Mouse (Mus musculus): ENCODE results near the gene Rps25.
"Not testable (repeated sequence)": the region's sequence is repeated elsewhere in the genome, so short reads cannot be mapped to it uniquely, and the experiment has no call there.

Gene Rps25

GRCm38 (mm10) chr9:44405011-44405410 lies 1.9 kb upstream of the Rps25 start:
- peak; percentile 89 for DNase-seq

DNA sequence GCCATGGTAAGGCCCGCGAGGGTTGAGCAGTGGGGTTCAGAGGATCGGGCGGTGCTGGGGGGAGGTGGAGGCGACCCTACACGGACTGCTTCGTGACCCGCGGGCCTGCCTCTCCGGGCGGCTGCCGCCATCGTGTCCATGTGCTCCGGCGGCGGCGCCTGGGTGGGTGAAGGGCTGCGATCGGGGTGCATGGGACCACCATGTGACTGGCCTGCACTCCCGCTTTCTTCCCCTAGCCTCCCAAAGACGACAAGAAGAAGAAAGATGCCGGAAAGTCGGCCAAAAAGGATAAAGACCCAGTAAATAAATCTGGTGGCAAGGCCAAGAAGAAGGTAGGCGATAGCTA lies 786 bp downstream of the Rps25 start:
- DNase-seq, result no peak

DNA sequence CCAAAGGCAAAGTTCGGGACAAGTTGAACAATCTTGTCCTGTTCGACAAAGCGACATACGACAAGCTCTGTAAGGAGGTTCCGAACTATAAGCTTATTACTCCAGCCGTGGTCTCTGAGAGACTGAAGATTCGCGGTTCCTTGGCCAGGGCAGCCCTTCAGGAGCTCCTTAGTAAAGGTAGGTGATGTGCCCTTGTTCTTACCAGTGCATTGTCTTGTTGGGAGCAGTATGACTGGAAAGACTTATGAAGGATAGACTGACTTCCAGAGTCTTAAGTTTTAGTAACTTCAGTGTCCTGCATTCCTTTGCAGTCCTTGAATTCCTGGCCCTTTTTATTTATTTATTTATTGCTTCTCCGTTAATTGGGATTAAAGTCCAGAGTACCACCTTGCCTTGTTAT lies 1.8 kb downstream of the Rps25 start:
- not testable (repeated sequence) for DNase-seq

DNA sequence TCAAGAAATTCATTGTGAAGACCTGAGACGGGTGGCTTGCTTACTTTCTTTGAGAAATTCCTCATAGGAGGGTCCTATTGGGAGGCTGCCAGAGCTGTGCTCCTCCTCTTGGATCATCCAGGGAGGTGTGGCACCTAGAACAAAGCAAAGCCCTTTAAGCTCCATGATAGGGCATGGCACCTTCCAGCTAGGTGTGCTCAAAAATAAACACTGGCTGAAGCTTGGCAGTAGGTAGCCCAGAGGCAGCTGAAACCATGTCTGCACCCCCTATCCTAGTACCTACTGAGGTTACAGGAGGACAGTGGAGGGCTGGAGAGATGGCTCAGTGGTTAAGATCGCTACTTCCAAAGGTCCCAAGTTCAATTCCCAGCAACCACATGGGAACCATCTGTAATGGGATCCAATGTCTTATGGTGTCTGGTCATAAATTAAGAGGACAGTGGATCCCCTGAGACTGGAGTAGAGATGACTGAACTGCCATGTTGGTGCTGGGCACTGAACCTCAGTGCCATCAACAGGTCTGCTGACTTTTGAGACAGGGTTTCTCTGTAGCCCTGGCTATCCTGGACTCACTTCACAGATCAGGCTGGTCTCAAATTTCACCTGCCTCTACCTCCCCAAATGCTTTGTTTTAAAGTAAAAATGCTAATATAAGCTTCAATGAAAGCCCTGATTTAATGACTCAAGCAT lies 3.9 kb downstream of the Rps25 start:
- no peak for DNase-seq

- DNase-seq, result no peak
Measured at GRCm38 (mm10) chr9:44411601-44412130, 4.7 kb downstream of the Rps25 start.

GRCm38 (mm10) chr9:44412306-44412705 lies 5.4 kb downstream of the Rps25 start:
- DNase-seq, result no peak

GRCm38 (mm10) chr9:44412781-44413180 lies 5.8 kb downstream of the Rps25 start:
- DNase-seq, result no peak

DNA sequence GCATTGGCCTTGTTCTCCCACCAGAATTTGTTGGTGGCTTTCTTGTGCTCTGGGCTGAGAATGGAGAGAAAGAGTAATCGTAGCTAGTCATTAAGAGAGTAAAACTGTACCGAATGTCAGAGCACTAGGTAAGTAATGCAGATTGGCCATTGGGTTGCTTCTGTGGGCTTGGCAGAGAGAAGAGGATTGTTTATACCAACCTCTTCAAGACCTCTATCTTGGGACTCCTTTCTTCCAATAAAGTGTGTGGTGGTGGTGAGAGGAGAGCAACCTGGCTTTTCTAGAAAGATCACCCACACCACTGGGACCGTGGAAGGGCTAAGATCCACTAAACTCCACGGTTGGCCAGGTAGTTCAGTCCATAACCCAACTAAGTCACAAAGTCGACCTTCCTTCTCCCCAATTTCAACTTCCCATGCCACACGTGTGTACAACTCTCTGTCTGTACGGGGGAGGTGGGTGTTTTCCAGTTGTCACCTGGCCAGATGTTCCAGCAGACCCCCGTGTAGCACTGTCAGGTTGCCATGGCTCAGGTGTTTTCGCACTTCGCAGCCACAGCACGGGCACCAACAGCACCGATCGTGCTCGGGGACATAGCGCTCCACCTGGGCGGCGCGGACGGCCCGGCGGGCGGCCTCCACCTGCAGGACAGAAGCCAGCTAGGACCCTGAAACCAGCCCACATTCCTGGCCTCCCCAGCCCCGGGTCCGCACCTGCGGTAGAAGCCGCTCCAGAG lies 10.4 kb downstream of the Rps25 start:
- DNase-seq, result no peak

DNA sequence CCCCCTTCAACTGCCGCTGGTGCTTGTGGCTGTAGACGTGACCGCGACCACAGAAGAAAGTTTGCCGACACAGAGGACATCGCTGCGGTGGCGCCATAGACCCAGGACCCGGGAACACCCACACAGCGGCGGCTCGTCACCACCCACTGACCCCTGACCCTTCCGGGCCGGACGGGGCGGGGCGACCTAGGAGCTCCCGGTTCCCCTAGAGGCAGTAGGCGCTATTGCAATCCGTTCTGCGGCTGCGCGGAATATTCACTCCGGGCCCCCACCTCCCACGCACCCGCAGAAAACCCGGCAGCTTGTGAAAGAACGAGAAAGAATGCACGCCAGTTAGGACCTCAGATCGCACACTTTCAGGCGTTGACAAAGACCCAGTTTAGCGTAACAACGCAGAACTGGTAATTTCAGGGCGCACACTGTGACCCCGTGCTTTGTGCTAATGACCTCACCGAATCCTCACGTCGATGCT lies 11.0 kb downstream of the Rps25 start:
- peak; percentile 99 for DNase-seq

- DNase-seq, result no peak
Measured at GRCm38 (mm10) chr9:44418519-44419385, 11.8 kb downstream of the Rps25 start, which contains the start of gene Ccdc84. Gene Ccdc84, minus strand, starts transcription at chr9:44418569.

DNA sequence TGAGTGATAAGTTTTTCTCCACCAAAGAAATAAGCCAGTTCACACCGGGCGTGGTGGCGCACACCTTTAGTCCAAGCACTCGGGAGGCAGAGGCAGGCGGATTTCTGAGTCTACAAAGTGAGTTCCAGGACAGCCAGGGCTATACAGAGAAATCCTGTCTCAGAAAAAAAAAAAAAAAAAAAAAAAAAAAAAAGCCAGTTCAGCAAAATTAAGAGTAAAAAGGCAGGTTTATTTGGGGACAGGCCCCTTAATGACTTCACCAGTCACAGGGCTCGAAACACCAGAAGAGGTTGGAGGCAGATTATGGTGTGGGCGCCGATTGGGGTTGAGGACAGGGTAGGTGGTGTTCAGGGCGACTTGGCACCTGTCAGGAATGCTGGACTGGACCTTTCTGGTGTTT lies 12.8 kb downstream of the Rps25 start:
- not testable (repeated sequence) for DNase-seq

GRCm38 (mm10) chr9:44420280-44420898 lies 13.4 kb downstream of the Rps25 start:
- DNase-seq, result no peak

DNA sequence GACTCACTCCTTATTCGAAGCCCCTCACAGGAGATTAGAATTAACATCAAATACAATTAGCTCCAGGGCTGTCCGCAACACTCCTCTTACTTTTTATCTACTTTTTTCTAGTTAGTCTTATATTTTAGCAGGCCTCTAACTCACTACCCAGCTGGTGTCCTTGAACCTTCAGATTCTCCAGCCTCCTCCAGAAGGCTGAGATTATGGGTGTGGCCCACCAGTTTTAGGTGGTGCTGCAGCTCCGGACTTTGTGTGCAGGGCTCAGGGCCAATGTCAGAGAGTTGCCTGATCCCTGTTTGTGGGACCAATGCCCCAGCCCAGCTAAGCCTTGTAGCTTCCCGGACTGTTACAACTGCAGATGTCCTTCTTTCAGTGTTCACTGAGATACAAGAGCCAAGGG lies 16.6 kb downstream of the Rps25 start:
- DNase-seq, result no peak

GRCm38 (mm10) chr9:44432577-44433185 lies 25.7 kb downstream of the Rps25 start:
- no peak for DNase-seq

DNA sequence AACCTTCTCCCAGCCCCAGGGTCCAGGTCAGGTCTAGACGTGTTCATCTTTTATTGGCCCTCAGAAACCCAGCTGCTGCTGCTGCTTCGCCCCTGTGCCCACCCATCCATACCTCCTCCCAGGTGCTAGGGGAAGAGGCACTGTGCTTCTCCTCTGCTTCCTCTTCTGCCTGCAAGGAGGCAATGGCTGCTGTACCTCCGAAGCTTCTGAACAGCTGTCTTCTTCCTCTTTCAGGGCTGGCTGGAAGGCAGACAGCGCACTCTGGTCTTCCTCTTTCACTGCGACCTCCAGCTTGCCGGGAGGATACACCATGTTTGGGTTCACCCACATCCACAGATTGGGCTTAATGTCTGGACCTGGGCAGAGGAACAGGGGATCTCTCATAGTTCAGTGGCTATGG lies 28.8 kb downstream of the Rps25 start:
- peak; percentile 94 for DNase-seq

- no peak for DNase-seq
Measured at GRCm38 (mm10) chr9:44440961-44441360, 34.0 kb downstream of the Rps25 start, which contains the start of gene Foxr1. Gene Foxr1, minus strand, starts transcription at chr9:44441136.

GRCm38 (mm10) chr9:44444402-44445025 lies 37.6 kb downstream of the Rps25 start:
- not testable (repeated sequence) for DNase-seq

GRCm38 (mm10) chr9:44450387-44450786 lies 43.4 kb downstream of the Rps25 start:
- DNase-seq, result no peak

DNA sequence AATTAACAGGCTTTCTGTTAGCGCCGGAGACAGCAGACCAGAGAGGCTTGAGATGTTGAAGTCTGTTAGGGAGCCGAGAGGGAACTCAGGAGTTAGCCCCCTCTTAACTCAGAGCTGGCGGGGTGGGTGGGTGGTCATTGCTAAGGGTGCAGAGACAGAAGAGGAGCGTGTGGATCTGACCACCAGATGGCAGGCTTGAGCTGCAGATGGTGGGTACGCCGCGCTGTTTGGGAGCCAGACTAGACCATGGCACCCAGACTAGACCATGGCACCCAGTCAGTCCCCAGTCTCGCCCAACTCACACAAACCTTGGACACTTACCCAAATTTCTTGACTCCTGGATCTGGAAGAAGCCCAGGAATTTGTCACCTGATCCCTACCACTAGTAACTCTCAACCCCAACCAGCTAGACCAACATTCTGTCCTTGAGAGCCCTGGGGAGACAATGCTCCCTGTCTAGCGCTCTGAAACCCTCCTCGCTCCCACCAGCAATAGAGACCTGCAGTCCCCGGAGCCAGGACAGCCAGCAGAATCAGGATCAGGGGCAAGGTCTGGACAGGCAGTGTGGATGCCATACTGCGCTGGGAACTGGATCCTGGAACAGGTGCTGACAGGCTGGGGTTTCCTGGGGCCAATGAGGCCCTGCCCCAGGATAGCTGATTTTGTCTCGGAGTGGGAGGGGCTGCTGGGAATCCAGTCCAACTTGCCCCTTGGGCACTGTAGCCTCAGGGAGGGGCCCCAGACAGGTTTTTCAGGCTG lies 47.4 kb downstream of the Rps25 start:
- DNase-seq, result peak; percentile 96

- no peak for DNase-seq
Measured at GRCm38 (mm10) chr9:44454891-44455220, 47.9 kb downstream of the Rps25 start, which contains the start of gene Upk2. Gene Upk2, minus strand, starts transcription at chr9:44454976.
